Mouse (Mus musculus) c-Kit-positive CD71-negative TER-119-negative erythroid progenitor cells, embryonic 14.5 days (primary cell): ENCODE results near the gene Tesmin.

Experiments used
- DNase-seq: peaks from one replicate; pipeline ENCODE4 v3.0.0-alpha.2; 2013; ENCODE audit warnings: low read depth

The Tesmin gene

DNA sequence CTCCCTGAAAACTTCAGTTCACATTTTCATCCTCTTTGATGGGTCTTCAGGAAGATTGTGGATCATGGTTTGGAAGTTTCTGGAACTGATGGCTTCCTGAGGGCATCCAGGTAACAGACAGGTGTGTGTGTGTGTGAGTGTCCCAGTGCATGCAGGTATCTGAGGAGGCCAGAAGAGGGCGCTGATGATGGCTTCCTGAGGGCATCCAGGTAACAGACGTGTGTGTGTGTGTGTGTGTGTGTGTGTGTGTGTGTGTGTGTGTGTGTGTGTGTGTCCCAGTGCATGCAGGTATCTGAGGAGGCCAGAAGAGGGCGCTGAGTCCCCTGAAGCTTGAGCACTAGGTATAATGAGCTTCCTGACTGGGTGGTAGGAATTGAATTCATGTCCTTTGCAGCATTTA, 58.7 kb downstream of the Tesmin start:
- no peak for DNase-seq

DNA sequence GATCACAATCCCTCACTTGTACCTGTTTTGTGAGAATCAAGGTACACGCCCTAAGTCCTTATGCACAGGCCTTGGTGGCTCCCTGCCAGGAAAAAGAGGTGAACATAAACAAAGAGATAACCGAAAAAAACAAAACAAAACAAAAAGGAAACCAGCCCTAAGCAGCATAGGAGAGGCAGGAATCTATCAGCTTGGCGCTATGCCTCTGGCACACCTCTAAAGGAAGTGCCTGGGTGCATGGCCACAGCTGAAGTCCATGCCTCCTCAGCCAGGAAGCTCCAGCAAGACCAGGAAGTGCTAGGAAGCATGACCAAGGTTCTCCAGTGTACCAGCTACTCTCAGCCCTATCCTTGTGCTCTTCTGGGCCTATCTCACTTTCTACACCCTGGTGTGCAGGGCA, 60.6 kb downstream of the Tesmin start:
- DNase-seq = no peak

DNA sequence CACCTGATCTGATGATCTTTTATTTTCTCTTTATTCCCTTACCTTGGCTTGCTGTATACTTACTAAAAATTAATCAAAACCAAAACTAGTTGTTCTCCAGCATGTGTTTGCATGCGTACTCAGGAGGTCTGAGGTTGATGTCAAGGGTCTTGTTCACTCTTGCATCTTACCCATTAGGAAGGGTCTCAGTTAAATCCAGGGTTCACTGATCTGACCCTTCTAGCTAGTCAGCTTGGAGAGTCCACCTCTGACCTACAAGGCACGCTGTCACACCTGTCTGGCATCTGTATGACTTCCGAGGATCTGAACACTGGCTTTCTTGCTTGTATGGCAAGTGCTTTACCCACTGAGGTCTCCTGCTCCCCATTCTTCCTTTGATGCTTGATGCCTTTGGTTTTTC, 62.1 kb downstream of the Tesmin start:
- DNase-seq = no peak

DNA sequence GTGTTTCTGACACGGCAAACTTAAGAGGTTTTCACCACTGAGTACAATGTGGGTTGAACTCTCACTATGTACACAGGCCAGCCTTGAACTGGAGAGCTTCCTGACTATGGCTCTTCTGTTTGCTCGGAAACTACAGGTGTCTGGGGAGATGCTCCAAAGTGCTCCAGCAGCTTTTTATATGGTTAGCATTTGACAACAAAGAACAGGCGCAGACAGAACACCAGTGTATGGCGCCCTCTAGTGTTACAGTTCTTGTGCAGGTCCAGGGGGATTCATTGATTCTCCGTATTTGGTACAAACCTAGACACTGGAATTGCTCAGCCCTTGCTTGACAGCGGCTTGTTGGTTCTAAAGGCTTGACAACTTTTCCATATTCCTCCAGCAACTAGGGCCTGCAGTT, 62.5 kb downstream of the Tesmin start:
- peak; percentile 48 for DNase-seq

DNA sequence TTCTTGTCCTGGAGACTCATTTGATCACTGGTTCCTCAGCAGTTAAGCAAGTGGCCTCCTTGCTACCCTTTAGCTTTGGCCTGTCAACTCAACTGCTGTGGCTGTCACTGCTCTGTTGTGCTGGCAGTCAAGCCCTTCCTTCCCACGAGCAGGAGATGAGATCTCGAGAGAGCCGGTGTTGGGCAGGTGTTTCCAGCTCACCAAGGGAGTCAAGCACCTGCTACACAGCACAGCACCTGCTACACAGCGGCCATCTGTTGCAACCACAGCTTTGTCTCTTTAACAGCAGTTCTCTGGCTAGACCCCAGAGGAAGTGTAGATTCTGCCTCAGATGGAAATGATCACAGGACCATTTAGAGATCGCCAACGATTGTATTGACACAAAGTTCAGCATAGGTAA, 63.0 kb downstream of the Tesmin start:
- peak; percentile 16 for DNase-seq
